Mouse (Mus musculus) brain, embryonic 18.5 days (tissue): ENCODE results near the gene Gale.

Experiments used
- DNase-seq: peaks from one replicate; pipeline ENCODE4 v3.0.0-alpha.2; 2012; ENCODE audit warnings: low read depth, low spot score

Gale gene

GRCm38 (mm10) chr4:135943389-135943788 is 20.1 kb upstream of the Gale start:
- DNase-seq = no peak

GRCm38 (mm10) chr4:135945706-135946105 is 17.8 kb upstream of the Gale start:
- no peak for DNase-seq

GRCm38 (mm10) chr4:135946278-135946658 is 17.3 kb upstream of the Gale start, which contains the start of gene Hmgcl:
Gene Hmgcl (plus strand): TSS chr4:135946448.
- peak; percentile 84 for DNase-seq

- no peak for DNase-seq
Observed at GRCm38 (mm10) chr4:135946659-135947301, 16.7 kb upstream of the Gale start.

- DNase-seq = no peak
Observed at GRCm38 (mm10) chr4:135948142-135948541, 15.4 kb upstream of the Gale start.

DNA sequence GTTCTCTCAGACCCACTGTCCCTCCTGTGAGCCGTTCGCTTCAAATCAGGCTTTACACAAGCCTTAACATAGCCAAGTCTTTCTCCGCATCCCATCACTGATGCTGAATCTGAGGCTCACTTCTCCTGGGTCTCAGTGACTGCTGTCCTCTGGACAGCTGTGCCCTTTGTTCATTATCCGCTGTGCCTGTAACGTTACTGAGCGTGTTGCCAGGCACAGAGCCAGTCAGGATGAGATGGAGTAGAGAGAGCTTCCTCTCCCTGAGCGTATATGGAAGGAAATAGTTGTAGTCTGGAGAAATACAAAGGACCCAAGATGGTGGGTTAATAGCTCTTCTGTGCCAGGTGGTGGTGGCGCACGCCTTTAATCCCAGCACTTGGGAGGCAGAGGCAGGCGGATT is 14.1 kb upstream of the Gale start:
- DNase-seq = no peak

GRCm38 (mm10) chr4:135949911-135950310 is 13.6 kb upstream of the Gale start:
- DNase-seq = no peak

GRCm38 (mm10) chr4:135950365-135950764 is 13.2 kb upstream of the Gale start:
- no peak for DNase-seq

GRCm38 (mm10) chr4:135951505-135951904 is 12.0 kb upstream of the Gale start:
- no peak for DNase-seq

GRCm38 (mm10) chr4:135953179-135953578 is 10.3 kb upstream of the Gale start:
- no peak for DNase-seq

DNA sequence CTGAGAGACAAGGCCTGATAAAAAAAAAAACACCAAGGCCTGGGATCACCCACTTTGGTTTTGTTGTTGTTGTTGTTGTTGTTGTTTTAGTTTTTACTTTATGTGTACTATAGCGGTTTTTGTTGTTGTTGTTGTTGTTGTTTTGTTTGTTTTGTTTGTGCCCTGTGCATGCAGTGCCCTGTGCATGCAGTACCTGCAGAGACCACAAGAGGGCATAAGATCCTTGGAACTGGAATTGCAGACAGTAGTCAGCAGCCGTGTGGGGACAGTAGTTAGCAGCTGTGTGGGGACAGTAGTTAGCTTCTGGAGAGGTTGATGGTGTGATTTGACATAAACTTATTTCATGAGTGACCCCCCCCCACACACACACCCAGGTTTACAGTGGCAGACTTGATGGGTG is 9.3 kb upstream of the Gale start:
- DNase-seq = no peak

GRCm38 (mm10) chr4:135955886-135956285 is 7.6 kb upstream of the Gale start:
- DNase-seq = no peak

- no peak for DNase-seq
Observed at GRCm38 (mm10) chr4:135958354-135958753, 5.2 kb upstream of the Gale start.

- no peak for DNase-seq
Observed at GRCm38 (mm10) chr4:135960717-135961116, 2.8 kb upstream of the Gale start.

DNA sequence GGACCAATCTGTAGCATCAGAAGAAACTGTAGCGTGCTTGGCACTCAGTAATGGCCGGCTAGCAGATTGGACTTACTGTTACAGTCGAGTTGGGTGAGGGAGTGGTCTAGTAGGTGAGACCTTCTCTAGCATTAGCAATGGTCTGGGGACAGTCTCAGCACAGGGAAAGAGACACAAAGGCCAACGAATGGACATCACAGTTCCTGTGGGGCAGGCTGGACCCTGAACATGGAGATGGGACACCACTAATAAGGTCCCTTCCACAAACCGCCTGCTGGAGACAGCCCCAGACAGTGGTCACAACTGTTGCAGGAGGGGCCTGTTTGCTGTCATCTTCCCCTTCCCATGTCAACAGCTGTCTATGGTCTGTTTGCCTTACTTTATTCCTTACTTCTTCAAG is 1.8 kb upstream of the Gale start:
- DNase-seq = no peak

DNA sequence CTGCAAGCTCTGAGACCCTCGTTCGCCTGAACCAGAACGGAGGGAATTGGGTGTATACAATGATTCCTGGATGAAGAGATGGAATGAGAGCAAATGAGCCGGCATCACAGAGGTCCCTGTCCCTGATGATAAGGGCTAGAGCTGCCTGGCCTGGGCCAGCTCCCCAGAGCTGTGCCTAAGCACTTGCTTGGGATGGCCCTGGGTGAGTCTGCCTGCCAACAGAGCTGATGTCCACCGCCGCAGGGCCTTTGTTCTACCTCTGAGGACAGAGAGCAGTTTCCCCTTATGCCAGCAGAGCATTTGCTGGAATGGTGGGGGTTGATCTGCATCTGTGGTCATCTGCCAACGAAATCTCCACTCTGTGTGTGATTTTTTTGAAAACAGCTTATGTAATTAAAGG is 1.3 kb upstream of the Gale start:
- no peak for DNase-seq

DNA sequence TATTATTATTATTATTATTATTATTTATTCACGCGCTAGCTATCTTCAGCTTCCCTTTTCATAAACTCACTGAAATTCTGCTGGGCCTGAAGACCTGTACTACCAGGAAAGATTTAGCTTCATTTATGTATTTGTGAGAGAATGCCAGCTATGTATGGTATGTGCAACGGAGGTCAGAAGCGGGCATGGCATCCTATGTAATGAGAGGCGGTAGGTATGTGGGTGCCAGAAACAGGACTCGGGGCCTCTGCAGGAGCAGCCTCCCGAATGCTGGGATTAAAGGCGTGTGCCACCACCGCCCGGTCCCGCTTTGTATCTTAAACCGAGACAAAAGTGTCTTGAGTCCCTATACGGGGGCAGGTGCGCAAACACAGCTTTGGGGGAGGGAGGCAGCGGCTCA is 581 bp upstream of the Gale start:
- DNase-seq = no peak

DNA sequence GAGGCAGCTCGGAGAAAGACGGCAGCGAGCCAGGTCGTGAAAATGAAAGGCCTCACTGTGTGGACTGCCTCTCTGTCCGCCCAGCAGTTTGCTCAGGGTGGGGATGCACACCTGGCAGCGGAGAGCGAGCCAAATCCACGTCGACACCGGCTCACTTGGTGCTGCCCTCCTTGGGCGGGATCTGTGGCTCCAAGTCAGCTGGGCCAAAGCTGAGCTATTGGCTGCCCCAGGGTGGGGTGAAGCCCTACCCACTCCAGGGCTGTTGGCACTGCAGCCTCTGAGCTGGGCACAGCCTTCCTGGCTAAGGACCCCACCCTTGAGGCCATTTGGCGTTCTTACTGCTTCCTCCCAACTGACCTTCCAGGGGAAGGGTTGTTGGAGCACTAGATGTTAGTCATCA is 899 bp downstream of the Gale start:
- DNase-seq = no peak

GRCm38 (mm10) chr4:135965113-135965512 is 1.6 kb downstream of the Gale start:
- no peak for DNase-seq

GRCm38 (mm10) chr4:135966283-135966682 is 2.8 kb downstream of the Gale start:
- DNase-seq = no peak

GRCm38 (mm10) chr4:135967086-135967760 is 3.7 kb downstream of the Gale start:
- DNase-seq = no peak

GRCm38 (mm10) chr4:135968271-135968869 is 4.8 kb downstream of the Gale start:
- no peak for DNase-seq
